Mouse (Mus musculus) heart, embryonic 10.5 days (tissue): ENCODE results near the gene Ppp1r15a. TPM values are rescaled to one million over a fixed set of nuclear protein-coding genes. Genes with fewer than 3 reads are reported as not detected.
"Not testable (repeated sequence)": the region's sequence is repeated elsewhere in the genome, so short reads cannot be mapped to it uniquely, and the experiment has no call there.

Experiments used
- DNase-seq: peaks from one replicate; pipeline ENCODE4 v3.0.0-alpha.2; 2017; ENCODE audit warnings: low spot score
- H3K27ac ChIP-seq: fragments of 300-500 bp; sonication (generic); 2 replicates; pipeline ENCODE4 v1.5.1; 2016; ENCODE audit warnings: mild to moderate bottlenecking
- H3K27me3 ChIP-seq: fragments of 300-500 bp; sonication (generic); 2 replicates; pipeline ENCODE4 v1.6.1; 2016; ENCODE audit warnings: mild to moderate bottlenecking; ENCODE audit not compliant: poor library complexity, insufficient read depth, severe bottlenecking
- H3K36me3 ChIP-seq: fragments of 300-500 bp; sonication (generic); 2 replicates; pipeline ENCODE4 v1.6.1; 2016; ENCODE audit warnings: mild to moderate bottlenecking, moderate library complexity
- H3K4me1 ChIP-seq: fragments of 300-500 bp; sonication (generic); 2 replicates; pipeline ENCODE4 v1.6.1; 2016; ENCODE audit warnings: mild to moderate bottlenecking
- H3K4me3 ChIP-seq: fragments of 300-500 bp; sonication (generic); 2 replicates; pipeline ENCODE4 v1.5.1; 2016; ENCODE audit warnings: mild to moderate bottlenecking, moderate library complexity
- H3K9me3 ChIP-seq: fragments of 300-500 bp; sonication (generic); 2 replicates; pipeline ENCODE4 v1.6.1; 2016; ENCODE audit warnings: mild to moderate bottlenecking, moderate library complexity
- WGBS: fragments of 180-500 bp; shearing (Covaris S2); methylation state at CpG from one replicate; pipeline ENCODE4 v1.1.7; 2016; 5-methylcytosine and 5-hydroxymethylcytosine counted together
- polyA plus RNA-seq: library from polyadenylated mRNA; unstranded; fragments of >200 nt; fragmentation: Nextera tagmentation; extraction: Ambion mirVana; gene quantifications from 2 replicates; pipeline ENCODE4 v1.2.1, GENCODE M21; 2016

Ppp1r15a gene
- polyA plus RNA-seq, 1 experiment from 2014 or later: 28.2 TPM

DNA sequence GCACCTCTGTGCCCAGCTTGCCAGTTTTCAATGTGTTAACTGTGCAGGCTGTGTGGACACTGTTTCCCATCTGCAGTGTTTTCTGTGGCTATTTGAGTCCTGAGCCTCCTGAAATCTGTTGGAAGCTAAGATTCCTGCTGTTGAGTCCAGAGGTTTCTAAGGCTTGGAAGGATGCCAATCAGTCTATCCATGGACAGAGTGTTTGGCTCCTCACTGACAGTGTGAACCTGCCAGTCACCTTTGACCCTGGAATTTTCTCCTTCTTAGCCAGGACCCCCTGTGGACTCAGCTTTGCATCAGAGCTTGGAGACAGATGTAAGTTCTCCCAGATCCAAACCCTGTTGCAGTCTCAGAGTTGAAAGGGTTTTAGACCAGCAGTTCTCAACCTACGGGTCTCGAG is 14.1 kb upstream of the Ppp1r15a start:
- no peak overlapping the region for H3K27ac ChIP-seq
- WGBS: 79% methylated on average over 2 of the region's 2 CpGs
- H3K36me3 ChIP-seq: no peaks in the 10 kb centered on the region
- no peaks in the 10 kb centered on the region for H3K27me3 ChIP-seq
- peaks cover 8% of the 10 kb centered on the region; the same call in 1 of the 2 replicates for H3K4me1 ChIP-seq
- H3K9me3 ChIP-seq: no peaks in the 10 kb centered on the region
- H3K4me3 ChIP-seq: no peak overlapping the region
- no peak for DNase-seq

- Histone ChIP-seq H3K27me3 (peaks cover 5% of the 10 kb centered on the region; the same call in 1 of the 2 replicates), H3K4me1 (peaks cover 15% of the 10 kb centered on the region), H3K27ac (no peak overlapping the region), H3K9me3 (no peaks in the 10 kb centered on the region), H3K36me3 (no peaks in the 10 kb centered on the region), H3K4me3 (no peak overlapping the region)
- no peak for DNase-seq
- WGBS: 77% methylated on average over 3 of the region's 3 CpGs
Measured at GRCm38 (mm10) chr7:45539095-45539494, 13.0 kb upstream of the Ppp1r15a start.

DNA sequence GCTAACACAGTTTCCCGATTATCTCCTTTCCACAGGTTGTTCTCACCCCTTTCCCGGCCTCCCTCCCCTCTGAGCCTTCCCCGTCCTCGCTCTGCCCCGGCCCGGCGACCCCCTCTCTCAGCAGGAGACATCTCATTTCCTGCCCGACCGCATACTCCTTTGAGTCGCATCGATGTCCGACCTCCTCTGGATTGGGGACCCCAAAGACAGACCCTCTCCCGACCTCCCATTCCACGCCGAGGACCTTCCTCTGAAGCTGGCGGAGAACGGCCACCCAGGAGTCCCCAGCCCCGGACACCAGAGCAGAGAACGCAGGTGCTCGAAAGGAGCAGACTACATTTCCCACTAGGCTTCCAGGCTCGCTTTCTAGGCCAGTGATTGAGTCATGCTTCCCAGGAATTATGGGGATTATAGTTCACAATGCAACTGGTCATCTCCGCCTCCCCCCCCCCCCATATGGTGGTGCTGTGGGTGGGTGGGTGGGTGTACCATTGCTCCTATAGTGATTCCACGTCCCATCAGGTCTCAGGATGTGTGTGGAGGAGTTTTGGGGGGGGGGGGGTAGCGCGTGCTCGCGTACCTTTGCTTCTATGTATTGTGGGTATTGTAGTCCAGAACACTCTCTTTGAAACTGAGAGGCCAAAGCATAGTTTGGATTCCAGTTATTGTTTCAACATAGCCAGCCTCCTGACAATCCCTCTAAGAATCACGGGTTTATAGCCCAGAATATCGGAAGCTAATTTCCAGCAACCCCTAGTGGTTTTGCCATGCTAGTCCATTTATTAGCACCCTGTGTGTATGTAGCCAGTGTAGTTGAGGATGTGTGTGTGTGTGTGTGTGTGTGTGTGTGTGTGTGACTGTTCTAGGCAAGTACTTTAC is 12.3 kb upstream of the Ppp1r15a start:
- Histone ChIP-seq H3K27me3 (peaks cover 6% of the 10 kb centered on the region; the same call in 1 of the 2 replicates), H3K27ac (peak overlapping the region; percentile 84), H3K9me3 (no peaks in the 10 kb centered on the region), H3K4me1 (peaks cover 17% of the 10 kb centered on the region), H3K4me3 (peak overlapping the region; percentile 67), H3K36me3 (no peaks in the 10 kb centered on the region)
- peak; percentile 89 for DNase-seq
- 3% methylated on average over 29 of the region's 29 CpGs for WGBS

DNA sequence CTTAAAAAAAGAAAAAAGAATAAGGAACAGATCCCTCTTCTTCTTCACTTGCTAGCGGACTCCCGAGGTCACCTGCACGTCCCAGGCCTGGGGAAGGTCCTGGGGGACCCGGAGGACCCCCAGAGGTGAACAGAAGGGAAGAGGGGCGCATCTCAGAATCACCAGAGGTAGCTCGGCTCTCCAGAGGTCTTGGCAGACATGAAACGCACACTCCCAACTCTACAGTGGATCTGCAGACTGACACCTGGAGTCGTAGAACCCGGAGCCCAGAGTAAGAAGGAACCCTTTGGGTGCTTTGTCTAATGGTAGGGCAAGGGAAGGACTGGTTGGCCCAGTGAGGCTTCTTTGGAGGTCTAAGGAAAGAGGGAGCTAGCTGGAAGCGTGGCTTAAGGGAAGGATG is 11.5 kb upstream of the Ppp1r15a start:
- no peak for DNase-seq
- Histone ChIP-seq H3K27ac (peak overlapping the region; percentile 84; the same call in 1 of the 2 replicates), H3K27me3 (peaks cover 6% of the 10 kb centered on the region; the same call in 1 of the 2 replicates), H3K36me3 (no peaks in the 10 kb centered on the region), H3K4me1 (peaks cover 17% of the 10 kb centered on the region), H3K9me3 (no peaks in the 10 kb centered on the region), H3K4me3 (peak overlapping the region; percentile 67)
- WGBS: 71% methylated on average over 10 of the region's 10 CpGs

DNA sequence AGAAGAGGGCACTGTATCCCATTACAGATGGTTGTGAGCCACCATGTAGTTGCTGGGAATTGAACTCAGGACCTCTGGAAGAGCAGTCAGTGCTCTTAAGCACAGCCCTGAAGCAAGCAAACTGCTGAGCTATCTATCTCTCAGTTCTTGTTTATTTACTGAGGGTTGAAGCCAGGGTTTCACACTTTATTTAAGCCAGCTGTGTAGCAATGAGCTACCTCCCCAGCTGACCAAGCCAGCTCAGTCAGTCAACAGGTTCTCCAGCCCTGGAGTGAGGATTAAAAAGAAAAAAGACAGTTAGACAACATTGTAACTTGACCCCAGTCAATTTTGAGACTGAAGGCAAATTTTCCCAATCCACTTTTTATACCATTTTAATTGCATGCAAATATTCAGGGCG is 9.6 kb upstream of the Ppp1r15a start:
- H3K9me3 ChIP-seq: no peaks in the 10 kb centered on the region
- no peak overlapping the region for H3K27ac ChIP-seq
- H3K4me1 ChIP-seq: peaks cover 27% of the 10 kb centered on the region
- no peak overlapping the region for H3K4me3 ChIP-seq
- H3K27me3 ChIP-seq: peaks cover 6% of the 10 kb centered on the region; the same call in 1 of the 2 replicates
- no peak for DNase-seq
- 69% methylated on average over 1 of the region's 1 CpGs for WGBS
- no peaks in the 10 kb centered on the region for H3K36me3 ChIP-seq

- H3K4me3 ChIP-seq: no peak overlapping the region
- no peak for DNase-seq
- H3K4me1 ChIP-seq: peaks cover 39% of the 10 kb centered on the region
- H3K27ac ChIP-seq: peak overlapping the region; percentile 43; the same call in 1 of the 2 replicates
- peaks cover 11% of the 10 kb centered on the region; the same call in 1 of the 2 replicates for H3K27me3 ChIP-seq
- no peaks in the 10 kb centered on the region for H3K36me3 ChIP-seq
- WGBS: 74% methylated on average over 2 of the region's 2 CpGs
- no peaks in the 10 kb centered on the region for H3K9me3 ChIP-seq
Measured at GRCm38 (mm10) chr7:45530643-45531042, 4.6 kb upstream of the Ppp1r15a start.

DNA sequence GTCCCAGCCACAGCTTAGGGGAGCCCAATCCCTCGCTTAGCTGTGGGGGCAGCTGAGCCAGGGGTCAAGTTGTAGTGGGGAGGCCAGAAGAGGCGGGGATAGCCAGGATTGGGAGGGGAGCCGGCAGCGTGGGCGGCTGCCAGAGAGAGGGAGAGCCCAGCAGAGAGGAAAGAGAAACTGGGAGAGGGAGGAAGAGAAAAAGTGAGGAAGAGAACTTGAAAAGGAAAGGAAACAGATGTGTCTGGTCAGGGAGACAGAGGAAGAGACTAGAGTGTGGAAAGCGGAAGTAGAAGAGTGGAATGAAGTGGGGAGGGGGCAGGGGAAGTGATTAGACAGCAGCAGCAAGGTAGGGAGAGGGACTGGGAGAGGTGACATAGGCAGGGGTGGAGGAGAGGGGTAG is 3.4 kb upstream of the Ppp1r15a start:
- Histone ChIP-seq H3K4me1 (peaks cover 44% of the 10 kb centered on the region), H3K36me3 (0 out of 2 replicates have a peak, but pooled peaks cover 1% of the 10 kb centered on the region), H3K4me3 (peak overlapping the region; percentile 27; the same call in 1 of the 2 replicates), H3K27ac (peak overlapping the region; percentile 43), H3K27me3 (peaks cover 10% of the 10 kb centered on the region; the same call in 1 of the 2 replicates), H3K9me3 (no peaks in the 10 kb centered on the region)
- DNase-seq: no peak
- 13% methylated on average over 6 of the region's 6 CpGs for WGBS

DNA sequence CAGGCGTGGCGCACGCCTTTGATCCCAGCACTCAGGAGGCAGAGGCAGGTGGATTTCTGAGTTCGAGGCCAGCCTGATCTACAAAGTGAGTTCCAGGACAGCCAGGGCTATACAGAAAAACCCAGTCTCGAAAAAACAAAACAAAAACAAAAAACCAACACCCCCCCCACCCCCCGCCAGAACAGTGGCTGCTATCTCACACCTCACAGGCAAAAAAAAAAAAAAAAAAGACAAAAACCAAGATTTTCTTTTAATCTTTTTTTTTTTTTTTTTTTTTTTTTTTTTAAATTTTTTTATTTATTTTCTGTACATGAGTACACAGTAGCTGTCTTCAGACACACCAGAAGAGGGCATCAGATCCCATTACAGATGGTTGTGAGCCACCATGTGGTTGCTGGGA is 1.1 kb upstream of the Ppp1r15a start:
- not testable (repeated sequence) for DNase-seq
- Histone ChIP-seq H3K27ac (peak overlapping the region; percentile 98; the same call in 1 of the 2 replicates), H3K36me3 (peaks cover 17% of the 10 kb centered on the region; the same call in 1 of the 2 replicates)

DNA sequence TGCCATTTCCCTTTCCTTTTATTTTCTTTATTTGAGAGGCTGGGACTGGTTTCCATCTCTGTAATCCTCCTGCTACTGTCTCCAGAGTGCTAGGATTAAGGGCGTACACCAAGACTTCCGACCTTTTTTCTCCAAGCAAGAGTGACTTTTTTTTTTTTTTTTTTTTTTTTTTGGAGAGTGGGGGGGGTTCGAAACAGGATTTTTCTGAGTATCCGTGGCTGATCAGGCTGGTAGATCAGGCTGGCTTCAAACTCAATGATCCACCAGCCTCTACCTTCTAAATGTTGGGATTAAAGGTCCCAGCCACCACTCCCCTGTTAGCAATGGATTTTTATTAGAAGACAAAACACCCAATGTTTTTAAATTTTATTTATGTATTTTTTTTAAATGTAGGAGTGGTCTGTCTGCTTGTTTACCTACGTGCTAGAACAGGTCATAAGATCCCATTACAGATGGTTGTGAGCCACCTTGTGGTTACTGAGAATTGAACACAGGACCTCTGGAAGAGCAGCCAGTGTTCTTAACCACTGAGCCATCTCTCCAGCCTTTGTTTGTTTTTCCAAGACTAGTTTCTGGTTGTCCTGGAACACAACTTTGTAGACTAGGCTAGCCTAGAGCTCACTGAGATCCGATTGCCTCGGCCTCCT is 529 bp upstream of the Ppp1r15a start:
- no peak for DNase-seq
- Histone ChIP-seq H3K27me3 (peaks cover 5% of the 10 kb centered on the region; the same call in 1 of the 2 replicates), H3K4me3 (peak overlapping the region; percentile 90), H3K36me3 (peaks cover 17% of the 10 kb centered on the region; the same call in 1 of the 2 replicates), H3K9me3 (no peaks in the 10 kb centered on the region), H3K4me1 (peaks cover 54% of the 10 kb centered on the region), H3K27ac (peak overlapping the region; percentile 98)
- 19% methylated on average over 7 of the region's 7 CpGs for WGBS

More for the DNA sequence above, 1.1 kb upstream of the Ppp1r15a start:
- peaks cover 56% of the 10 kb centered on the region for H3K4me1 ChIP-seq
- H3K9me3 ChIP-seq, H3K27me3 ChIP-seq, H3K4me3 ChIP-seq: not testable (repeated sequence)
- WGBS: 81% methylated on average over 6 of the region's 6 CpGs

DNA sequence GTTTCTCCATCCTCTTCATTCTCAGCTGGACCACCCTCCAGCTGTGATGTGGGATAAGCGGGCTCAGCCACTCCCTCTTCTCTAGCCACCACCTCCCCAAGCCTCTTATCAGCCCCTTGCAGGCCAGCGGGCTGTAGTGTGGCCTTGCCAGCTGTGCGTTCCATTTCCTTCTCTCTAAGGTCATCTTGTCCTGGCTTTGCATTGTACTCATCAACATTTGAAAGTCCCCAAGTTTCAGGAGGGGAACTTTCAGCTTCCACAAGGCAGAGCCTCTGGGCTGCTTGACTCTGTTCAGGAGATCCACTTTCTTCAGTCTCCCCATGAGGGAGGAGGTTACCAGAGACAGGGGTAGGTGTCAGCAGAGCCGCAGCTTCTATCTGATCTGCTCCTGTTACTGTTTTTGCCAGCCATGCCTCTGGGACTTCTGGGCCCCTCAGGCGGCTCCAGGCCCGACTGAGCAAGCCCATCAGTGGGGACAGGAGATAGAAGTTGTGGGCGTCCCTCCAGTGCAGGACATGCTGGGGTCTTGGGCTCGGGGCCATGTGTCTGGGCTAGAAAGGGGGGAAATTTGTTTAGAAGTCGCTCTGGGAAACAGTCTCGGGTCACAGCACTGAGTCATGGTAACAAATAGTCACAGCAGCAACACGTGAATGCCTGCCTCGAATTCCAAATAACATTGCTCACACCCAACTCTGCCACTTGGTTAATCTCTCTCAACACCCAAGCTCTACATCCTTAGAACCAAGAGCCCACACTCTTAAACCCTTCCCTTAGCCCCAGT is 1.0 kb downstream of the Ppp1r15a start:
- Histone ChIP-seq H3K4me1 (peaks cover 43% of the 10 kb centered on the region), H3K9me3 (no peaks in the 10 kb centered on the region), H3K27me3 (no peaks in the 10 kb centered on the region), H3K4me3 (peak overlapping the region; percentile 90), H3K27ac (peak overlapping the region; percentile 98), H3K36me3 (peaks cover 17% of the 10 kb centered on the region; the same call in 1 of the 2 replicates)
- 7% methylated on average over 12 of the region's 12 CpGs for WGBS
- DNase-seq: peak; percentile 94

GRCm38 (mm10) chr7:45523678-45524170 is 2.3 kb downstream of the Ppp1r15a start:
- 73% methylated on average over 13 of the region's 13 CpGs for WGBS
- Histone ChIP-seq H3K36me3 (peaks cover 17% of the 10 kb centered on the region; the same call in 1 of the 2 replicates), H3K4me1 (peaks cover 30% of the 10 kb centered on the region), H3K9me3 (no peaks in the 10 kb centered on the region), H3K4me3 (peak overlapping the region; percentile 70), H3K27ac (peak overlapping the region; percentile 62), H3K27me3 (no peaks in the 10 kb centered on the region)
- DNase-seq: no peak
